Mouse (Mus musculus) liver, adult 2 months (tissue): Measurements from ENCODE around the gene Runx2. TPM values are rescaled to one million over a fixed set of nuclear protein-coding genes. Genes with fewer than 3 reads are reported as not detected.

ENCODE experiments used
- DNase-seq: peaks from one replicate; pipeline ENCODE4 v3.0.0-alpha.2; 2011; ENCODE audit warnings: low read depth, low spot score; ENCODE audit errors: extremely low read depth
- H3K27ac ChIP-seq: fragments of 200-500 bp; replicated peaks from 2 replicates; pipeline ENCODE4 v1.5.1; 2012; ENCODE audit warnings: low read depth, mild to moderate bottlenecking, control low read depth, inconsistent platforms, low read length; ENCODE audit not compliant: insufficient read depth
- H3K27me3 ChIP-seq: fragments of 200-500 bp; 2 replicates; pipeline ENCODE4 v1.6.1; 2012; ENCODE audit warnings: mild to moderate bottlenecking, moderate library complexity, low read length, inconsistent platforms; ENCODE audit not compliant: control insufficient read depth, insufficient read depth
- H3K36me3 ChIP-seq: fragments of 200-500 bp; 2 replicates; pipeline ENCODE4 v1.6.1; 2012; ENCODE audit warnings: low read length, inconsistent platforms; ENCODE audit not compliant: control insufficient read depth, insufficient read depth
- H3K4me1 ChIP-seq: fragments of 200-500 bp; 2 replicates; pipeline ENCODE4 v1.6.1; 2011; ENCODE audit warnings: low read length; ENCODE audit not compliant: control insufficient read depth, insufficient read depth
- H3K4me3 ChIP-seq: fragments of 200-500 bp; 2 replicates; pipeline ENCODE4 v1.5.1; 2011; ENCODE audit warnings: low read depth, mild to moderate bottlenecking, control low read depth, low read length, moderate library complexity; ENCODE audit not compliant: insufficient read depth
- H3K79me2 ChIP-seq: fragments of 200-500 bp; 2 replicates; pipeline ENCODE4 v1.6.1; 2012; ENCODE audit warnings: inconsistent platforms, mild to moderate bottlenecking, low read length, moderate library complexity; ENCODE audit not compliant: control insufficient read depth, insufficient read depth
- H3K9ac ChIP-seq: fragments of 200-500 bp; 2 replicates; pipeline ENCODE4 v1.6.1; 2012; ENCODE audit warnings: low read depth, mild to moderate bottlenecking, control low read depth, inconsistent platforms, low read length
- CTCF ChIP-seq: fragments of 200-500 bp; IDR thresholded peaks from 2 replicates; pipeline ENCODE4 v1.5.1; 2011; ENCODE audit warnings: low read depth, low read length, control low read depth
- POLR2A ChIP-seq: fragments of 200-500 bp; IDR thresholded peaks from 2 replicates; pipeline ENCODE4 v1.6.1; 2011; ENCODE audit warnings: low read length, control low read depth; ENCODE audit not compliant: insufficient read depth; ENCODE audit errors: extremely low read depth
- WGBS: fragments of 180-500 bp; shearing (Covaris S2); methylation state at CpG from one replicate; pipeline ENCODE4 v1.1.7; 2018; 5-methylcytosine and 5-hydroxymethylcytosine counted together
- polyA plus RNA-seq: library from polyadenylated mRNA; depleted of rRNA; stranded (reverse); fragments of >200 nt; gene quantifications from 2 replicates; pipeline ENCODE4 v1.2.3, GENCODE M21; 2012
- total RNA-seq: library from RNA; depleted of rRNA; stranded (reverse); fragments of >200 nt; gene quantifications from 2 replicates; pipeline ENCODE4 v1.2.3, GENCODE M21; 2014

Gene Runx2
- total and polyA plus RNA-seq, 2 experiments: 0.09 to 0.21 TPM

DNA sequence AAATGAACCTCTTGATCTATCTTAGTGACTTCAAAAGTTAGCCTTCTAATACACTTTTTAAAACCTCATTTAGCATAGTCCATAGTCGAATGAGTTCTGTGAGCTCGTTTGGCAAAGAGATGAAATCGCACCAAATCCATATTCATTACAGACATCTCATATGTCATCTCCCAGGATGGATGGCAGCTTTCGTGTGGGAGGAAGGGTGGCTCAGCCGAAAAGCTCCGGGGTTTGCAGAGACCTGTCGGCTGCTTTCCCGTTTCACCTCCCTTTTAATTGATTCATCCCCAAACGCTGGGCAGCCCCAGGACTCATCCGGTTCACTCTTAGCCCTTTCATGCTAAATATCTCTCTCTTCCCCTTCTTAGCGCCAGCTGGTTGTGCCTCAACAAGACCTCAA is 275.7 kb downstream of the Runx2 start:
- WGBS: 77% methylated on average over 11 of the region's 11 CpGs
- TF ChIP-seq CTCF (no peak), POLR2A (no peak)
- Histone ChIP-seq H3K4me1 (no peaks in the 10 kb centered on the region), H3K9ac (no peak overlapping the region), H3K4me3 (no peak overlapping the region), H3K27ac (no peak overlapping the region), H3K27me3 (0 out of 2 replicates have a peak, but pooled peaks cover 3% of the 10 kb centered on the region), H3K36me3 (no peaks in the 10 kb centered on the region), H3K79me2 (no peaks in the 10 kb centered on the region)
- DNase-seq: no peak

GRCm38 (mm10) chr17:44530000-44530399 is 284.6 kb downstream of the Runx2 start:
- H3K9ac ChIP-seq: no peak overlapping the region
- 67% methylated on average over 6 of the region's 6 CpGs for WGBS
- H3K4me1 ChIP-seq: no peaks in the 10 kb centered on the region
- no peak overlapping the region for H3K27ac ChIP-seq
- no peak for DNase-seq
- no peak overlapping the region for H3K4me3 ChIP-seq
- H3K27me3 ChIP-seq: peaks cover 2% of the 10 kb centered on the region; the same call in 1 of the 2 replicates
- no peaks in the 10 kb centered on the region for H3K36me3 ChIP-seq
- H3K79me2 ChIP-seq: no peaks in the 10 kb centered on the region
- no peak for TF ChIP-seq CTCF
- no peak for TF ChIP-seq POLR2A

DNA sequence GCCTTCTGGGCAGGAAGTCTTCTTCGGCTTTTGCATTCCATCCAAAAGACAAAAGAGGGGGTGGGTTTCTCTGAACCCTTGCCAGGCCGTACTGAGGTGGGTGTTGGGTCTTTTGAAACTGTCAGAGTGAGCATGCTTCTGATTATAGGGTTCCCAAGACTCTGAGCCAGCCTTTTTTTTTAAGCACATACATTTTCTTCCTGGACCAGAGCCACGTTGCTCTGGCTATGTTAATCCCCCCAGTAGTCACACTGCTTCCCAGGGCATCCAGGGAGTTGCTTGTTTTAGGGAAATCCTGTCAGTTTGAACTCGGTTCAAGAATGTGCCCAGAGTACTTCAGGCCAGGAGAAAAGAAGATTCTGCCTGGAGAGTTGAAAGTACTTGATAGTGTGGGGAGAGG is 286.0 kb downstream of the Runx2 start:
- H3K27ac ChIP-seq: no peak overlapping the region
- WGBS: 51% methylated on average over 4 of the region's 4 CpGs
- no peak for TF ChIP-seq CTCF
- no peak for TF ChIP-seq POLR2A

DNA sequence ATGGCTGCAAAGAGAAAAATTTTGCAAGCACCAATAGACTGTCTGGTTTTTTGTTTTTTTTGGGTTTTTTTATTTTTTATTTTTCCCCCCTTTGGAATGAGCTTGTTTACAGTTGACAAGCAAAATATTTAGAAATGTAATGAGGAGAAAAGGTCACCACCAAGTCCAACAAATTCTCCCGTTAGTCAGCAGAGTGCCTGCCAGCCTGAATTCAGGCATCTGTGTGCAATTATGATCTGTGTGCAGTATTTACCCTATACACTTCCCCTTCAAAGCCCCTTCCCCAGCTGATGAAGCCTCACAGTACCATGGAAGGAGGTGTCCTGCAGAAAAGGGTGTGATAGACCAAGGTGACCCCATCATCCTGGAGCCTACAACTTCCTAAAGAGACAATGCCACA is 290.5 kb downstream of the Runx2 start:
- Histone ChIP-seq H3K27me3 (no peaks in the 10 kb centered on the region), H3K79me2 (no peaks in the 10 kb centered on the region), H3K27ac (no peak overlapping the region), H3K4me1 (no peaks in the 10 kb centered on the region), H3K9ac (no peak overlapping the region), H3K36me3 (no peaks in the 10 kb centered on the region), H3K4me3 (no peak overlapping the region)
- no peak for TF ChIP-seq POLR2A
- TF ChIP-seq CTCF: no peak
- 49% methylated on average over 1 of the region's 1 CpGs for WGBS
- no peak for DNase-seq

More for the DNA sequence above, 286.0 kb downstream of the Runx2 start:
- Histone ChIP-seq H3K79me2 (no peaks in the 10 kb centered on the region), H3K36me3 (no peaks in the 10 kb centered on the region), H3K9ac (no peak overlapping the region), H3K4me3 (no peak overlapping the region), H3K4me1 (no peaks in the 10 kb centered on the region), H3K27me3 (peaks cover 2% of the 10 kb centered on the region; the same call in 1 of the 2 replicates)
- DNase-seq: no peak

- no peak overlapping the region for H3K27ac ChIP-seq
- H3K4me1 ChIP-seq: no peaks in the 10 kb centered on the region
- WGBS: 74% methylated on average over 5 of the region's 5 CpGs
- no peaks in the 10 kb centered on the region for H3K27me3 ChIP-seq
- H3K79me2 ChIP-seq: no peaks in the 10 kb centered on the region
- DNase-seq: no peak
- H3K9ac ChIP-seq: no peak overlapping the region
- H3K4me3 ChIP-seq: no peak overlapping the region
- no peaks in the 10 kb centered on the region for H3K36me3 ChIP-seq
- TF ChIP-seq POLR2A (no peak), CTCF (no peak)
These were observed 291.7 kb downstream of the Runx2 start for GRCm38 (mm10) chr17:44522906-44523305.

DNA sequence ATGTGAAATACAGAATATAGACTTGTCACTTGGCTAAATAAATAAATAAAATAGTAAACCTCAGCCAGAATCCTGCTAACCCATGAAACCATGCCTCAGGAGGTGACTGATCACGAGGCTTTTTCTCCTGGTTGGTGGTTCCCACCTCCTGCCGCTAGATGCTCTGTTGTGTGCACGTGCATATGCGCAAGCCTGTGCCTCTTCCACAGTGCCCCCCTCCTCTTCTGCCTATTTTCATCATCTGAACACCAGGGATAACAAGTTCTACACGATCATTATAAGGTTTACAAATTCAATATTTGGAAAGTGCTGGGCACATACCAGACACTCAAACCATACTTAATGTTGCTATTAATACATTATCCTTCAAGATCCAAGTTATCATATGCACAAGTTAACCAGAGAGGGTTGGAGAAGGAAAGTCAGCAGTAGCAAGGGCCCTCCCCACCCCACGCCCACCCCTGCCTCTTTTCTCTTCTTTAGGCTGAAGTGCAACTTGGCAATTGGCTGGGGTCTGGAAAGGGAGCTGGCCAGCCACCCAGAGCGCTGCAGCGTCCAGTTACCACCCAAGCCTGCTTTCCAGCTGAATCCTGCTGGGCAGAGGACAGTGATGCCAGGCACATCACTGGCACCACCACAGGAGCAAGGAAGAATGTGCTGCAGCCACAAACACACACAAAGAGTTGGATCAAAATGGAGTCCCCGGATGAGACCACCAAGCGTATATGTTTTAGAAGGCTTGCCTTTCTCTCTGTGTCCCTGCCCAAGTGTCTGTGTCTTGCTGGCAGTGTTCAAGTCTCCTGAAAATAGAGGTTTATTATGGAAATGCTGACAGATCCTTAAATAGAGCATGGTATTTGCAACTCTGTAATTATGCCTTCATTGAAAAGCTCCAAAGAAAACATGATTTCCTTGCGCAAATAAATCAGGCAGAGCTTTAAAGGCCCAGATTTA is 294.2 kb downstream of the Runx2 start:
- H3K4me1 ChIP-seq: no peaks in the 10 kb centered on the region
- H3K27ac ChIP-seq: no peak overlapping the region
- H3K36me3 ChIP-seq: no peaks in the 10 kb centered on the region
- no peaks in the 10 kb centered on the region for H3K27me3 ChIP-seq
- no peak for TF ChIP-seq CTCF
- TF ChIP-seq POLR2A: no peak
- 77% methylated on average over 11 of the region's 11 CpGs for WGBS
- DNase-seq: no peak
- no peak overlapping the region for H3K4me3 ChIP-seq
- H3K9ac ChIP-seq: no peak overlapping the region
- no peaks in the 10 kb centered on the region for H3K79me2 ChIP-seq
